ENCODE assay signal across 8 mouse cellular contexts in the genomic region with DNA sequence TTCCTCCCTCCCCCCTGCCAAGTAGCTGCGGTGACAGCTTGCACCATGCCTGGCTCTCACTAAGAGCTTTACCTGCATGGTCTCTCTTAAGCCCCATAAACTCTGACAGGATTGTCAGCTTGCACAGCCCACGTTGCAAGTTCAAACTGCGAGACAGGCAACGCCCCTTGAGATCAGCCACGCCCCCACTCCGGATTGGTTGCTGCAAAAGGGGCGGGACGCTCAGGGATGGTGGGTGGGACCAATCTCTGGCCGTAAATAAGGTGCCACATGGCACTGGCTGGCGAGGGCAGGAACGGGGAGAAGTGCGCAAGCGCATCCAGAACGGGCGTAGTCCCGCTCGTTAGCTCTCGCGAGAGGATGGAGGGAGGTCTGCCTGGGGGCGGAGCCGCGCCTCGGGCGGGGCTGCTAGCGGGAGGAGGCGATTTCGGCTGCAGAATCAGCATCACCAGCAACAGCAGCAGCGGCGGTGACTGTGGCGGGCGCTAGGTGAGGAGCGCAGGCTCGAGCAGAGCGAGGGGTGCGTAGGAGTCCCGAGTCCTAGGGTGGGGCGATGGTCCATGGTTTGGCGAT. TPM values are rescaled to one million over a fixed set of nuclear protein-coding genes. Genes with fewer than 3 reads are reported as not detected.
DNase-seq lines count a peak whose midpoint lies in the region; ATAC-seq lines count a peak whose summit lies in the region.

A gene (plus strand): TSS at position 343 of the 573 bp plus-strand sequence.

- peak; percentile 100 for DNase-seq in T-cell, adult 2 months (ENCODE audit: low spot score)
- DNase-seq in cerebellum, postnatal 36 days = peak; percentile 98 to 99
- DNase-seq in frontal cortex, postnatal 36 days (ENCODE audit: low spot score in 2 of 2) = peak; percentile 98 to 99
- peak; percentile 99 for DNase-seq in left cerebral cortex, adult 11 months (ENCODE audit: low spot score)
- DNase-seq in lung, postnatal 4 days = peak; percentile 100
- DNase-seq in retina, postnatal 7 days (ENCODE audit: low read depth, low spot score) = peak; percentile 99
- DNase-seq in urinary bladder, adult 2 months (ENCODE audit: low spot score) = peak; percentile 96

- no peaks in the 10 kb centered on the region for H3K9me3 ChIP-seq in hindbrain, embryonic 15.5 days

- no peaks in the 10 kb centered on the region for H3K36me3 ChIP-seq in hindbrain, embryonic 15.5 days

- peaks cover 55% of the 10 kb centered on the region for H3K4me1 ChIP-seq in hindbrain, embryonic 15.5 days (replicated peaks)

- WGBS in hindbrain, embryonic 15.5 days = under 1% methylated on average over 38 of the region's 38 CpGs

- H3K9ac ChIP-seq in hindbrain, embryonic 15.5 days = peak within 1 kb of the TSS; percentile 64

- H3K27me3 ChIP-seq in hindbrain, embryonic 15.5 days = 0 out of 2 replicates have a peak, but pooled peaks cover 3% of the 10 kb centered on the region

- H3K4me2 ChIP-seq in hindbrain, embryonic 15.5 days = peak within 1 kb of the TSS; percentile 78

- H3K27ac ChIP-seq in hindbrain, embryonic 15.5 days (replicated peaks) = peak within 1 kb of the TSS; percentile 75

- peak within 1 kb of the TSS; percentile 57 for H3K4me3 ChIP-seq in hindbrain, embryonic 15.5 days

- ATAC-seq in hindbrain, embryonic 15.5 days (ENCODE audit: low FRiP score, low read depth) = peak; percentile 96

RNA-seq across cellular contexts. Expression of the gene that starts here (rescaled TPM):
- polyA plus RNA-seq in hindbrain, embryonic 15.5 days (2015; fragmentation: Nextera tagmentation; extraction: Ambion mirVana) = 25.2 and 26.1 TPM in 2 replicates
- polyA plus RNA-seq in urinary bladder, adult 2 months (2012; rRNA removed) = 54.6 and 76.8 TPM in 2 replicates

Comparison
In these comparisons a context has a peak if more than half of its experiments do, and no peak if none do; other contexts are left out.
1. Peak in every context shown above with its lines: DNase-seq, ATAC-seq, H3K4me3 ChIP-seq and H3K27ac ChIP-seq.